Mouse (Mus musculus) testis, adult 2 months (tissue): ENCODE measurements at regions not wholly inside any gene's neighbourhood (a gene's known extent, or its start where the extent isn't known, plus 50 kb on each side); places are given as distances from the start of the nearest gene placed in this dataset.

Experiments used
- CTCF ChIP-seq: fragments of 200-500 bp; IDR thresholded peaks from 2 replicates; pipeline ENCODE4 v1.5.1; 2012; ENCODE audit warnings: low read depth, mild to moderate bottlenecking, inconsistent platforms, low read length, moderate library complexity; ENCODE audit not compliant: control insufficient read depth, insufficient read depth, insufficient replicate concordance
- POLR2A ChIP-seq: fragments of 200-500 bp; IDR thresholded peaks from 2 replicates; pipeline ENCODE4 v1.6.1; 2012; ENCODE audit warnings: low read depth, mild to moderate bottlenecking, inconsistent platforms, low read length, moderate library complexity; ENCODE audit not compliant: control insufficient read depth

DNA sequence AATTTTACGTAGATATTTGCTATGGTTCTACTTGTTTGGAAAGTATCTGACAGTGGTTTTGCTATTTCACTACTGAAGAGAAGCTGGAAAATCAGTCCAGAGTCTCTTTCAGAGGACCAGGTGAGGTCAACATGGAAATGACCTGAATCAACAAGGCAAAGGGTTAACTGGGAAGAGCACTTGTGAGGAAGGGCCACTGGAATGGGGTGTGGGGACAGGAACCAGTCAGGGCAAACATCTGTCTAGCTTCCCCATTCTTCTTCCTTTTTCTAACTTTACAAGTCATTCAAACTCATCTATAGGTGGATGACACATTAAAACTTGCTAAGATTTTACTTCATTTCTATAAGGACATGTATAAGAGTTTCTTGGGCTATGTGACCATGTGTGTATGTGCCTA, 283.7 kb downstream of the Gm11146 start:
- TF ChIP-seq CTCF (no peak), POLR2A (no peak)
